Comparison of ENCODE assay signal across 27 mouse cellular contexts in the genomic region with DNA sequence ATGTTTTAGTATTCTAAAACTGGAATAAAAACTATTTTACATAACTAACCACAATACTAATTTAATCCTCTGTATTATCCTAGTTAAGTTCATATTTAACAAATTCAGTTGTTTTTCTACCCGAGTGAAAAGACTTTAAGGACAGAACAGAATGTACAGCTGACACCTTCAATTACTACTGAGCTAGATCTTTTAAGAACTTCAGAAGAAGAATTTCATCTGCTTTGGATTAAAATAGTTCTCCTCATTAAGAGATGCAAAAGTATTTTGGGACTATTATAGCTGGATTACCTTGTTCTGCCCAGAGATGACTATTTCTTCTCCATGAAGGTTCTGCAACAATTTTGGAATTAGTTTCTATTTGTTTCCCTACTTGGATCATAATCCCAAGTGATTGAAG.
DNase-seq lines count a peak whose midpoint lies in the region; ATAC-seq lines count a peak whose summit lies in the region.
"Had no signal": no experiment of that assay in that cellular context is flagged by ENCODE, and none has a peak within 500 bp of the region (broad histone marks: within the 10 kb centered on the region; RNA-seq: fewer than 3 reads in every experiment).

No protein-coding gene starts in this region.

- no peak overlapping the region for H3K4me3 ChIP-seq in embryonic facial prominence, embryonic 11.5 days (ENCODE audit: low read depth, low read length)
- no peak overlapping the region for H3K4me3 ChIP-seq in embryonic facial prominence, embryonic 10.5 days
- H3K4me3 ChIP-seq in midbrain, embryonic 11.5 days (ENCODE audit: low read depth, low read length) = no peak overlapping the region
- H3K4me3 ChIP-seq in midbrain, embryonic 15.5 days = no peak overlapping the region
- H3K4me3 ChIP-seq: embryonic facial prominence, embryonic 12.5 days; embryonic facial prominence, embryonic 15.5 days; erythroblast, embryonic 14.5 days; forebrain, embryonic 10.5 days; forebrain, embryonic 12.5 days had no signal

- ATAC-seq in embryonic facial prominence, embryonic 11.5 days (replicated peaks; ENCODE audit: insufficient number of reproducible peaks, low FRiP score, low TSS enrichment, low read depth) = no peak
- ATAC-seq in midbrain, embryonic 11.5 days (ENCODE audit: low FRiP score) = no peak
- ATAC-seq in midbrain, embryonic 15.5 days (replicated peaks) = no peak
- ATAC-seq: activated CD4-positive, CD25-positive, alpha-beta regulatory T cell, adult 4 months; CD4-positive, CD25-positive, alpha-beta regulatory T cell, adult 4 months; forebrain, embryonic 14.5 days; forebrain, embryonic 16.5 days; Patski had no signal

- H3K9ac ChIP-seq in embryonic facial prominence, embryonic 11.5 days (replicated peaks; ENCODE audit: low read length) = no peak overlapping the region
- no peak overlapping the region for H3K9ac ChIP-seq in midbrain, embryonic 11.5 days (ENCODE audit: low read length)
- H3K9ac ChIP-seq in midbrain, embryonic 15.5 days = no peak overlapping the region
- H3K9ac ChIP-seq: embryonic facial prominence, embryonic 12.5 days; embryonic facial prominence, embryonic 15.5 days; forebrain, embryonic 12.5 days had no signal

- H3K27me3 ChIP-seq in embryonic facial prominence, embryonic 11.5 days (ENCODE audit: control insufficient read depth, insufficient read depth, low read length) = no peaks in the 10 kb centered on the region
- H3K27me3 ChIP-seq in embryonic facial prominence, embryonic 10.5 days (replicated peaks; ENCODE audit: low read depth, poor library complexity, severe bottlenecking) = no peaks in the 10 kb centered on the region
- H3K27me3 ChIP-seq in midbrain, embryonic 11.5 days (ENCODE audit: control insufficient read depth, insufficient read depth, low read length) = no peaks in the 10 kb centered on the region
- no peaks in the 10 kb centered on the region for H3K27me3 ChIP-seq in midbrain, embryonic 15.5 days (replicated peaks)
- H3K27me3 ChIP-seq: CH12.LX; embryonic facial prominence, embryonic 12.5 days; embryonic facial prominence, embryonic 15.5 days; forebrain, embryonic 12.5 days; Patski had no signal

- H3K27ac ChIP-seq in embryonic facial prominence, embryonic 11.5 days (replicated peaks; ENCODE audit: low read depth, low read length) = no peak overlapping the region
- no peak overlapping the region for H3K27ac ChIP-seq in embryonic facial prominence, embryonic 10.5 days (replicated peaks)
- H3K27ac ChIP-seq in midbrain, embryonic 11.5 days (ENCODE audit: low read depth, low read length) = no peak overlapping the region
- no peak overlapping the region for H3K27ac ChIP-seq in midbrain, embryonic 15.5 days
- H3K27ac ChIP-seq: embryonic facial prominence, embryonic 12.5 days; embryonic facial prominence, embryonic 15.5 days; forebrain, embryonic 10.5 days; forebrain, embryonic 12.5 days had no signal

- WGBS in embryonic facial prominence, embryonic 11.5 days = 41% methylated on average over 1 of the region's 1 CpGs
- 46% methylated on average over 1 of the region's 1 CpGs for WGBS in embryonic facial prominence, embryonic 10.5 days
- WGBS in midbrain, embryonic 11.5 days = 22% methylated on average over 1 of the region's 1 CpGs
- WGBS in midbrain, embryonic 15.5 days = 30% methylated on average over 1 of the region's 1 CpGs

- H3K4me2 ChIP-seq in embryonic facial prominence, embryonic 11.5 days (ENCODE audit: low read depth, low read length) = no peak overlapping the region
- no peak overlapping the region for H3K4me2 ChIP-seq in midbrain, embryonic 11.5 days
- H3K4me2 ChIP-seq in midbrain, embryonic 15.5 days = no peak overlapping the region
- H3K4me2 ChIP-seq: embryonic facial prominence, embryonic 12.5 days; embryonic facial prominence, embryonic 15.5 days; forebrain, embryonic 12.5 days had no signal

- no peaks in the 10 kb centered on the region for H3K36me3 ChIP-seq in embryonic facial prominence, embryonic 11.5 days (replicated peaks; ENCODE audit: control insufficient read depth, insufficient read depth, low read depth, low read length)
- H3K36me3 ChIP-seq in embryonic facial prominence, embryonic 10.5 days (replicated peaks) = no peaks in the 10 kb centered on the region
- no peaks in the 10 kb centered on the region for H3K36me3 ChIP-seq in midbrain, embryonic 11.5 days (ENCODE audit: control insufficient read depth, insufficient read depth, low read length)
- H3K36me3 ChIP-seq in midbrain, embryonic 15.5 days (replicated peaks) = no peaks in the 10 kb centered on the region
- H3K36me3 ChIP-seq: embryonic facial prominence, embryonic 12.5 days; embryonic facial prominence, embryonic 15.5 days; forebrain, embryonic 10.5 days; forebrain, embryonic 12.5 days; G1E had no signal

- no peaks in the 10 kb centered on the region for H3K4me1 ChIP-seq in embryonic facial prominence, embryonic 11.5 days (ENCODE audit: control insufficient read depth, insufficient read depth, low read length)
- no peaks in the 10 kb centered on the region for H3K4me1 ChIP-seq in embryonic facial prominence, embryonic 10.5 days
- no peaks in the 10 kb centered on the region for H3K4me1 ChIP-seq in midbrain, embryonic 11.5 days (ENCODE audit: control insufficient read depth, insufficient read depth, low read length)
- H3K4me1 ChIP-seq in midbrain, embryonic 15.5 days = no peaks in the 10 kb centered on the region
- H3K4me1 ChIP-seq: embryonic facial prominence, embryonic 12.5 days; embryonic facial prominence, embryonic 15.5 days had no signal

- no peaks in the 10 kb centered on the region for H3K9me3 ChIP-seq in embryonic facial prominence, embryonic 11.5 days (replicated peaks; ENCODE audit: control insufficient read depth, low read length)
- no peaks in the 10 kb centered on the region for H3K9me3 ChIP-seq in embryonic facial prominence, embryonic 10.5 days
- H3K9me3 ChIP-seq in midbrain, embryonic 11.5 days (ENCODE audit: control insufficient read depth, low read length) = no peaks in the 10 kb centered on the region
- H3K9me3 ChIP-seq in midbrain, embryonic 15.5 days = no peaks in the 10 kb centered on the region
- H3K9me3 ChIP-seq: embryonic facial prominence, embryonic 12.5 days; embryonic facial prominence, embryonic 15.5 days; forebrain, embryonic 10.5 days; forebrain, embryonic 12.5 days had no signal

- DNase-seq in embryonic facial prominence, embryonic 11.5 days (ENCODE audit: low spot score) = peak; percentile 10
- DNase-seq in embryonic facial prominence, embryonic 10.5 days (ENCODE audit: low spot score) = no peak
- DNase-seq in midbrain, embryonic 11.5 days (ENCODE audit: low spot score, missing footprints) = peak; percentile 81
- DNase-seq in telencephalon, adult 2 months (ENCODE audit: low read depth, low spot score) = peak; percentile 1
- DNase-seq in urinary bladder, adult 18-20 months (ENCODE audit: low spot score in 2 of 2) = no peak
- DNase-seq: adrenal gland, adult 8-10 months; adrenal gland, postnatal 14 days; adrenal gland, postnatal 36 days; B cell, adult 2 months; cerebellum, adult 11 months; cerebellum, adult 2 months; cerebellum, adult 9-10 months; cerebellum, postnatal 10 days; cerebellum, postnatal 25 days had no signal

Comparison
In these comparisons a context has a peak if more than half of its experiments do, and no peak if none do; other contexts are left out.
1. DNase-seq: peak in embryonic facial prominence, embryonic 11.5 days (single experiment), midbrain, embryonic 11.5 days (single experiment) and telencephalon, adult 2 months (single experiment); none in embryonic facial prominence, embryonic 10.5 days (single experiment) and urinary bladder, adult 18-20 months (0 of 2).